Mouse (Mus musculus) heart, postnatal 0 days (tissue): ENCODE data around the gene Adarb1. TPM values are rescaled to one million over a fixed set of nuclear protein-coding genes. Genes with fewer than 3 reads are reported as not detected.

Experiments used
- ATAC-seq: fragments of 200-750 bp; cut with Nextera tagmentation; 2 replicates; pipeline ENCODE4 v1.8.0; 2017; ENCODE audit warnings: low read depth, moderate number of reproducible peaks, moderate library complexity; ENCODE audit not compliant: insufficient read depth
- DNase-seq: peaks from one replicate; pipeline ENCODE4 v3.0.0-alpha.2; 2016; ENCODE audit warnings: low spot score
- H3K27ac ChIP-seq: fragments of 300-500 bp; sonication (generic); 2 replicates; pipeline ENCODE4 v1.5.1; 2014; ENCODE audit warnings: low read depth, mild to moderate bottlenecking
- H3K27me3 ChIP-seq: fragments of 300-500 bp; sonication (generic); 2 replicates; pipeline ENCODE4 v1.6.1; 2014; ENCODE audit warnings: low read length, mixed read lengths; ENCODE audit not compliant: control insufficient read depth, insufficient read depth
- H3K36me3 ChIP-seq: fragments of 300-500 bp; sonication (generic); replicated peaks from 2 replicates; pipeline ENCODE4 v1.6.1; 2014; ENCODE audit warnings: low read length, mixed read lengths; ENCODE audit not compliant: control insufficient read depth, insufficient read depth
- H3K4me1 ChIP-seq: fragments of 300-500 bp; sonication (generic); 2 replicates; pipeline ENCODE4 v1.6.1; 2014; ENCODE audit warnings: antibody characterized with exemption; ENCODE audit not compliant: control insufficient read depth, insufficient read depth
- H3K4me2 ChIP-seq: fragments of 300-500 bp; sonication (generic); 2 replicates; pipeline ENCODE4 v1.6.1; 2014; ENCODE audit warnings: low read depth, mild to moderate bottlenecking, low read length, moderate library complexity
- H3K4me3 ChIP-seq: fragments of 300-500 bp; sonication (generic); 2 replicates; pipeline ENCODE4 v1.5.1; 2014; ENCODE audit warnings: low read depth, low read length
- H3K9ac ChIP-seq: fragments of 300-500 bp; sonication (generic); replicated peaks from 2 replicates; pipeline ENCODE4 v1.6.1; 2014; ENCODE audit warnings: low read depth, low read length, mixed read lengths
- H3K9me3 ChIP-seq: fragments of 300-500 bp; sonication (generic); replicated peaks from 2 replicates; pipeline ENCODE4 v1.6.1; 2016; ENCODE audit warnings: low read length; ENCODE audit not compliant: control insufficient read depth
- CTCF ChIP-seq: IDR thresholded peaks from 2 replicates; pipeline ENCODE4 v1.5.1; 2016; ENCODE audit warnings: antibody characterized with exemption, control low read depth, low read depth
- EP300 ChIP-seq: IDR thresholded peaks from 2 replicates; pipeline ENCODE4 v1.6.1; 2016; ENCODE audit warnings: antibody characterized with exemption, low read depth
- WGBS: fragments of 180-500 bp; shearing (Covaris S2); extraction: QIAGEN DNeasy Blood & Tissue Kit; methylation state at CpG from one replicate; pipeline ENCODE4 v1.1.7; 2014; 5-methylcytosine and 5-hydroxymethylcytosine counted together
- polyA plus RNA-seq: library from polyadenylated mRNA; unstranded; fragments of >200 nt; fragmentation: Nextera tagmentation; extraction: Ambion mirVana; gene quantifications from 2 replicates; pipeline ENCODE4 v1.2.1, GENCODE M21; 2015
- total RNA-seq: library from RNA; depleted of rRNA; stranded (reverse); fragments of >200 nt; gene quantifications from 2 replicates; pipeline ENCODE4 v1.2.3, GENCODE M21; 2014; ENCODE audit warnings: low replicate concordance

Gene Adarb1
- total and polyA plus RNA-seq, 2 experiments from 2014 or later: 7.8 to 23.7 TPM

- Histone ChIP-seq H3K9ac (no peak overlapping the region), H3K36me3 (no peaks in the 10 kb centered on the region), H3K4me3 (no peak overlapping the region), H3K4me2 (no peak overlapping the region), H3K9me3 (no peaks in the 10 kb centered on the region), H3K27ac (peak overlapping the region; percentile 88), H3K4me1 (peaks cover 17% of the 10 kb centered on the region), H3K27me3 (no peaks in the 10 kb centered on the region)
- WGBS: 45% methylated on average over 3 of the region's 3 CpGs
- ATAC-seq: peak; percentile 71
- DNase-seq: peak; percentile 72
- TF ChIP-seq EP300 (0 out of 2 replicates have a peak, but pooled peaks have one; percentile 47), CTCF (no peak)
Measured at GRCm38 (mm10) chr10:77441812-77442211, 23.7 kb upstream of the Adarb1 start.

DNA sequence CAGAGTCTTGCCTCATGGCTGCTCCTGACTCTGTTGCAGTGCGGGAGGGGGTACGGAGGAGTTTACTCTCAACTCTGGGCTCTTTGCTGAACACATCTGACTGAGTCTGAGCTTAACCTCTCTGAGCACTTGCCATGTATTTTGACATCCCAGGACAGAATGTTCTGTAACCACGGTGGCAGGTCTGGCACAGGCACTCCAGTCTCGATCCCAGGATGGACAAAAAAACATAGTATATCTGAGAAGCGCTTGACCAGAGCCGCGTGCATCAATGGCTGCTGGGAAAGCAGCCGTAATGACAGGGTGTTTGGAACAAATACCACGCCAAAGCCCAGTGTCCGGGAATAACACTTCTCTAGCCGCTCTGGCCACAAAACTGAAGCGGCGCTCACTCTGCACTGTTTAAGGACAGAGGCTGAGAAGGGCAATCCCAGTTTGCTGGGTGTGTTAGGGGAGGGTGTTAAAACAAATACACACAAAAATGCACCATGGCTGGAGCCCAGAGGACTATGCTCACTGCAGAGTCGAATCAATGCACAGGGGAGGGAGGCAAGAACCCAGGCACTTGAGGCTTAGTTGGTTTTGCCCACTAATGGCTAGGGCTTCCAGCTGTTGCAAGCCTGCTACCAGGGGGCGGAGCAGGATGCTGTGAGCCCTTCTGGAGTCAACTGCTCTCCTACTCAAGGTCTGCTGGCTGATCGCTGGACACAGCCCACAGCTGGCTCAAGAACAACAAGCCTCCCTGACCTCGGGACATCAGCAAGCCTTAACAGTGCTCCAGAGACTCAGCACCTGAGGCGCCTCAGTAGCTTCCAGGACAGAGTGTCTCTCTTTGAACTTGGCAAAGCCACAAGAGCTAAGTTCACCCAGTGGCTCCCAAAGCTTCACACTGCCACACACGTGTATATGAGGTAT, 23.0 kb upstream of the Adarb1 start:
- Histone ChIP-seq H3K4me1 (peaks cover 17% of the 10 kb centered on the region), H3K27ac (peak overlapping the region; percentile 88), H3K9me3 (no peaks in the 10 kb centered on the region), H3K4me3 (no peak overlapping the region), H3K27me3 (no peaks in the 10 kb centered on the region), H3K9ac (0 out of 2 replicates have a peak overlapping the region, but pooled peaks have one; percentile 10), H3K4me2 (peak overlapping the region; percentile 3), H3K36me3 (no peaks in the 10 kb centered on the region)
- 30% methylated on average over 19 of the region's 19 CpGs for WGBS
- no peak for TF ChIP-seq CTCF
- TF ChIP-seq EP300: peak; percentile 59; the same call in 1 of the 2 replicates
- ATAC-seq (peak; percentile 66), DNase-seq (peak; percentile 57)

DNA sequence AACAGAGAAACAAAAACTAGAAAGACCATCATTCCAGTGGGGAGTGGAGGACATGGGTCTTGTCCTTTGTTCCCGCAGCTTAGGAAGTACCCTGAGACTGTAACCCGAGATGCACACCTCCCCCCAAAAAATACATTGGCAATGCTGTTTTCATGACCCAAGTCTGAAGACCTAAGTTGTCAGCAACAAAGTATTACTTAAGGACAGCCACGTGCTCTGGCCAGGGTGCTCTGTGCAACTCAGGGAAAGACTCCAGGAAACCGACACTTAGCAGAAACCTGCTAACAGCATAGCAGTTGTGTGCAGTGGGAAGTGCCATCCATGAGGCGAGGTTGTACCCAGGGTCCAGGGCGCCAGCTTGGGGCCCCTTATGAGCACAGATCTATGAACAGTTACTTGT, 22.2 kb upstream of the Adarb1 start:
- TF ChIP-seq CTCF: no peak
- TF ChIP-seq EP300: no peak
- 47% methylated on average over 6 of the region's 6 CpGs for WGBS

GRCm38 (mm10) chr10:77439026-77439425, 21.0 kb upstream of the Adarb1 start:
- ATAC-seq (no peak), DNase-seq (no peak)
- 89% methylated on average over 3 of the region's 3 CpGs for WGBS
- H3K27ac ChIP-seq: no peak overlapping the region
- no peaks in the 10 kb centered on the region for H3K9me3 ChIP-seq
- TF ChIP-seq EP300: no peak
- H3K4me1 ChIP-seq: peaks cover 30% of the 10 kb centered on the region
- no peaks in the 10 kb centered on the region for H3K27me3 ChIP-seq
- no peak overlapping the region for H3K9ac ChIP-seq
- no peaks in the 10 kb centered on the region for H3K36me3 ChIP-seq
- no peak overlapping the region for H3K4me2 ChIP-seq
- no peak overlapping the region for H3K4me3 ChIP-seq

More for the DNA sequence above, 22.2 kb upstream of the Adarb1 start:
- no peak overlapping the region for H3K9ac ChIP-seq
- H3K9me3 ChIP-seq: no peaks in the 10 kb centered on the region
- no peak overlapping the region for H3K4me3 ChIP-seq
- peak overlapping the region; percentile 88 for H3K27ac ChIP-seq
- no peaks in the 10 kb centered on the region for H3K36me3 ChIP-seq
- no peak for DNase-seq
- peaks cover 21% of the 10 kb centered on the region for H3K4me1 ChIP-seq
- H3K4me2 ChIP-seq: no peak overlapping the region
- ATAC-seq: no peak
- no peaks in the 10 kb centered on the region for H3K27me3 ChIP-seq

GRCm38 (mm10) chr10:77438021-77438420, 20.0 kb upstream of the Adarb1 start:
- TF ChIP-seq EP300: no peak
- TF ChIP-seq CTCF: no peak
- ATAC-seq (no peak), DNase-seq (no peak)
- H3K36me3 ChIP-seq: no peaks in the 10 kb centered on the region
- no peak overlapping the region for H3K27ac ChIP-seq
- no peak overlapping the region for H3K4me3 ChIP-seq
- no peak overlapping the region for H3K9ac ChIP-seq
- peaks cover 35% of the 10 kb centered on the region for H3K4me1 ChIP-seq
- 75% methylated on average over 1 of the region's 1 CpGs for WGBS
- H3K4me2 ChIP-seq: no peak overlapping the region
- no peaks in the 10 kb centered on the region for H3K27me3 ChIP-seq
- H3K9me3 ChIP-seq: no peaks in the 10 kb centered on the region
